Mouse (Mus musculus): ENCODE results near the gene Nfasc. TPM values are rescaled to one million over a fixed set of nuclear protein-coding genes. Genes with fewer than 3 reads are reported as not detected.

Nfasc gene
- polyA plus RNA-seq, 1 experiment from 2014 or later = 37.3 TPM

GRCm38 (mm10) chr1:132557901-132558631 is 183.5 kb downstream of the Nfasc start:
- Histone ChIP-seq H3K36me3 (no peaks in the 10 kb centered on the region), H3K9ac (no peak overlapping the region; the same call in 1 of the 2 replicates), H3K4me2 (replicated peaks) (0 out of 2 replicates have a peak overlapping the region, but pooled peaks have one; percentile 14), H3K9me3 (no peaks in the 10 kb centered on the region), H3K4me1 (peaks cover 50% of the 10 kb centered on the region), H3K27me3 (replicated peaks) (no peaks in the 10 kb centered on the region), H3K27ac (peak overlapping the region; percentile 51; the same call in 1 of the 2 replicates), H3K4me3 (no peak overlapping the region)
- ATAC-seq (ENCODE audit: low FRiP score, low read depth) = peak; percentile 69
- 23% methylated on average over 9 of the region's 9 CpGs for whole genome bisulfite sequencing

- Histone ChIP-seq H3K9me3 (no peaks in the 10 kb centered on the region), H3K4me1 (peaks cover 32% of the 10 kb centered on the region), H3K27ac (no peak overlapping the region), H3K4me2 (replicated peaks) (no peak overlapping the region), H3K27me3 (replicated peaks) (peaks cover 37% of the 10 kb centered on the region), H3K4me3 (no peak overlapping the region), H3K9ac (no peak overlapping the region), H3K36me3 (no peaks in the 10 kb centered on the region)
- 71% methylated on average over 8 of the region's 8 CpGs for WGBS
- no peak for ATAC-seq (ENCODE audit: low FRiP score, low read depth)
Observed at GRCm38 (mm10) chr1:132543789-132544188, 197.8 kb downstream of the Nfasc start.

GRCm38 (mm10) chr1:132542762-132543306 is 198.8 kb downstream of the Nfasc start, which contains the start of gene Cntn2:
TSS of gene Cntn2 (minus strand) at chr1:132543256.
- Histone ChIP-seq H3K27ac (peak within 1 kb of the TSS; percentile 46; the same call in 1 of the 2 replicates), H3K4me3 (peak within 1 kb of the TSS; percentile 44), H3K9me3 (no peaks in the 10 kb centered on the region), H3K27me3 (replicated peaks) (peaks cover 37% of the 10 kb centered on the region), H3K36me3 (no peaks in the 10 kb centered on the region), H3K4me1 (peaks cover 36% of the 10 kb centered on the region), H3K9ac (peak within 1 kb of the TSS; percentile 71), H3K4me2 (replicated peaks) (peak within 1 kb of the TSS; percentile 68)
- 2% methylated on average over 30 of the region's 30 CpGs for WGBS
- ATAC-seq (ENCODE audit: low FRiP score, low read depth) = peak; percentile 78

- WGBS = 14% methylated on average over 5 of the region's 5 CpGs
Observed at GRCm38 (mm10) chr1:132541824-132542599, 199.6 kb downstream of the Nfasc start.

GRCm38 (mm10) chr1:132541171-132541823 is 200.3 kb downstream of the Nfasc start:
- Histone ChIP-seq H3K4me1 (peaks cover 38% of the 10 kb centered on the region), H3K27me3 (replicated peaks) (peaks cover 37% of the 10 kb centered on the region), H3K27ac (no peak overlapping the region), H3K9me3 (no peaks in the 10 kb centered on the region), H3K4me3 (peak overlapping the region; percentile 44), H3K36me3 (no peaks in the 10 kb centered on the region), H3K4me2 (replicated peaks) (peak overlapping the region; percentile 68), H3K9ac (peak overlapping the region; percentile 71)
- WGBS = 4% methylated on average over 14 of the region's 14 CpGs
- ATAC-seq (ENCODE audit: low FRiP score, low read depth) = peak; percentile 8; the same call in 1 of the 2 replicates

More at GRCm38 (mm10) chr1:132541824-132542599, 199.6 kb downstream of the Nfasc start:
- peak overlapping the region; percentile 71 for H3K9ac ChIP-seq
- no peaks in the 10 kb centered on the region for H3K9me3 ChIP-seq
- peak overlapping the region; percentile 46; the same call in 1 of the 2 replicates for H3K27ac ChIP-seq
- H3K27me3 ChIP-seq (replicated peaks) = peaks cover 37% of the 10 kb centered on the region
- peak; percentile 4; the same call in 1 of the 2 replicates for ATAC-seq (ENCODE audit: low FRiP score, low read depth)
- peaks cover 38% of the 10 kb centered on the region for H3K4me1 ChIP-seq
- H3K4me2 ChIP-seq (replicated peaks) = peak overlapping the region; percentile 68
- H3K36me3 ChIP-seq = no peaks in the 10 kb centered on the region
- peak overlapping the region; percentile 44 for H3K4me3 ChIP-seq

GRCm38 (mm10) chr1:132540701-132541100 is 200.9 kb downstream of the Nfasc start:
- no peak for ATAC-seq (ENCODE audit: low FRiP score, low read depth)
- H3K36me3 ChIP-seq = no peaks in the 10 kb centered on the region
- no peaks in the 10 kb centered on the region for H3K9me3 ChIP-seq
- peaks cover 37% of the 10 kb centered on the region for H3K27me3 ChIP-seq (replicated peaks)
- WGBS = 62% methylated on average over 7 of the region's 7 CpGs
- H3K9ac ChIP-seq = peak overlapping the region; percentile 71; the same call in 1 of the 2 replicates
- no peak overlapping the region for H3K27ac ChIP-seq
- peak overlapping the region; percentile 68 for H3K4me2 ChIP-seq (replicated peaks)
- H3K4me1 ChIP-seq = peaks cover 38% of the 10 kb centered on the region
- H3K4me3 ChIP-seq = peak overlapping the region; percentile 44

- Histone ChIP-seq H3K27me3 (replicated peaks) (peaks cover 23% of the 10 kb centered on the region), H3K36me3 (no peaks in the 10 kb centered on the region), H3K4me2 (replicated peaks) (peak overlapping the region; percentile 20; the same call in 1 of the 2 replicates), H3K9ac (no peak overlapping the region), H3K4me3 (no peak overlapping the region), H3K9me3 (no peaks in the 10 kb centered on the region), H3K4me1 (peaks cover 56% of the 10 kb centered on the region), H3K27ac (no peak overlapping the region)
- WGBS = 80% methylated on average over 5 of the region's 5 CpGs
- no peak for ATAC-seq (ENCODE audit: low FRiP score, low read depth)
Observed at GRCm38 (mm10) chr1:132537736-132538135, 203.9 kb downstream of the Nfasc start.

- H3K27ac ChIP-seq = no peak overlapping the region
- WGBS = 84% methylated on average over 3 of the region's 3 CpGs
- H3K27me3 ChIP-seq (replicated peaks) = peaks cover 11% of the 10 kb centered on the region
- H3K4me3 ChIP-seq = no peak overlapping the region
- H3K9ac ChIP-seq = no peak overlapping the region
- H3K9me3 ChIP-seq = no peaks in the 10 kb centered on the region
- no peak overlapping the region for H3K4me2 ChIP-seq (replicated peaks)
- H3K4me1 ChIP-seq = peaks cover 50% of the 10 kb centered on the region
- H3K36me3 ChIP-seq = no peaks in the 10 kb centered on the region
- ATAC-seq (ENCODE audit: low FRiP score, low read depth) = no peak
Observed at GRCm38 (mm10) chr1:132536416-132536815, 205.2 kb downstream of the Nfasc start.

- 92% methylated on average over 4 of the region's 4 CpGs for WGBS
- Histone ChIP-seq H3K4me2 (replicated peaks) (no peak overlapping the region), H3K36me3 (no peaks in the 10 kb centered on the region), H3K27ac (no peak overlapping the region), H3K9ac (no peak overlapping the region), H3K4me3 (no peak overlapping the region), H3K4me1 (peaks cover 50% of the 10 kb centered on the region), H3K9me3 (no peaks in the 10 kb centered on the region), H3K27me3 (replicated peaks) (peaks cover 5% of the 10 kb centered on the region; the same call in 1 of the 2 replicates)
- ATAC-seq (ENCODE audit: low FRiP score, low read depth) = no peak
Observed at GRCm38 (mm10) chr1:132535541-132535940, 206.1 kb downstream of the Nfasc start.

GRCm38 (mm10) chr1:132533840-132534239 is 207.8 kb downstream of the Nfasc start:
- 5% methylated on average over 8 of the region's 8 CpGs for WGBS
- peaks cover 54% of the 10 kb centered on the region for H3K4me1 ChIP-seq
- H3K36me3 ChIP-seq = no peaks in the 10 kb centered on the region
- H3K27ac ChIP-seq = no peak overlapping the region
- H3K4me2 ChIP-seq (replicated peaks) = peak overlapping the region; percentile 33; the same call in 1 of the 2 replicates
- H3K9ac ChIP-seq = 0 out of 2 replicates have a peak overlapping the region, but pooled peaks have one; percentile 8
- no peak overlapping the region for H3K4me3 ChIP-seq
- H3K27me3 ChIP-seq (replicated peaks) = no peaks in the 10 kb centered on the region; the same call in 1 of the 2 replicates
- no peak for ATAC-seq (ENCODE audit: low FRiP score, low read depth)
- H3K9me3 ChIP-seq = no peaks in the 10 kb centered on the region

GRCm38 (mm10) chr1:132532521-132532920 is 209.1 kb downstream of the Nfasc start:
- WGBS = 70% methylated on average over 9 of the region's 9 CpGs
- Histone ChIP-seq H3K9ac (no peak overlapping the region), H3K9me3 (no peaks in the 10 kb centered on the region), H3K4me3 (no peak overlapping the region), H3K4me2 (replicated peaks) (no peak overlapping the region), H3K36me3 (peaks cover 10% of the 10 kb centered on the region), H3K27ac (no peak overlapping the region), H3K4me1 (peaks cover 47% of the 10 kb centered on the region), H3K27me3 (replicated peaks) (no peaks in the 10 kb centered on the region; the same call in 1 of the 2 replicates)
- no peak for ATAC-seq (ENCODE audit: low FRiP score, low read depth)

Measured in neural tube, embryonic 12.5 days (tissue).